Mouse (Mus musculus) bone marrow macrophage, adult 2 months (primary cell): ENCODE data around the gene Eif4a2. TPM values are rescaled to one million over a fixed set of nuclear protein-coding genes. Genes with fewer than 3 reads are reported as not detected.
A peak's percentile ranks its signal among the peaks of the same experiment; 100 is the strongest.

Source experiments
- H3K27ac ChIP-seq: 2 replicates; pipeline ENCODE4 v1.5.1; 2012; ENCODE audit warnings: low read depth, low read length; ENCODE audit not compliant: insufficient read depth
- H3K4me1 ChIP-seq: 2 replicates; pipeline ENCODE4 v1.6.1; 2012; ENCODE audit warnings: low read length; ENCODE audit not compliant: control insufficient read depth, insufficient read depth
- H3K4me3 ChIP-seq: 2 replicates; pipeline ENCODE4 v1.5.1; 2012; ENCODE audit warnings: mild to moderate bottlenecking, low read length, moderate library complexity; ENCODE audit not compliant: insufficient read depth
- CTCF ChIP-seq: IDR thresholded peaks from 2 replicates; pipeline ENCODE4 v1.5.1; 2012; ENCODE audit warnings: low read depth, mild to moderate bottlenecking, low read length, moderate library complexity
- POLR2A ChIP-seq: IDR thresholded peaks from 2 replicates; pipeline ENCODE4 v1.6.1; 2012; ENCODE audit warnings: mild to moderate bottlenecking, low read depth, low read length, borderline replicate concordance
- polyA plus RNA-seq: library from polyadenylated mRNA; stranded (reverse); fragments of >200 nt; gene quantifications from 2 replicates; pipeline ENCODE4 v1.2.4, GENCODE M21; 2012; ENCODE audit not compliant: missing spikeins, insufficient read depth, insufficient read length

The Eif4a2 gene
- polyA plus RNA-seq, 1 experiment: 255 TPM

DNA sequence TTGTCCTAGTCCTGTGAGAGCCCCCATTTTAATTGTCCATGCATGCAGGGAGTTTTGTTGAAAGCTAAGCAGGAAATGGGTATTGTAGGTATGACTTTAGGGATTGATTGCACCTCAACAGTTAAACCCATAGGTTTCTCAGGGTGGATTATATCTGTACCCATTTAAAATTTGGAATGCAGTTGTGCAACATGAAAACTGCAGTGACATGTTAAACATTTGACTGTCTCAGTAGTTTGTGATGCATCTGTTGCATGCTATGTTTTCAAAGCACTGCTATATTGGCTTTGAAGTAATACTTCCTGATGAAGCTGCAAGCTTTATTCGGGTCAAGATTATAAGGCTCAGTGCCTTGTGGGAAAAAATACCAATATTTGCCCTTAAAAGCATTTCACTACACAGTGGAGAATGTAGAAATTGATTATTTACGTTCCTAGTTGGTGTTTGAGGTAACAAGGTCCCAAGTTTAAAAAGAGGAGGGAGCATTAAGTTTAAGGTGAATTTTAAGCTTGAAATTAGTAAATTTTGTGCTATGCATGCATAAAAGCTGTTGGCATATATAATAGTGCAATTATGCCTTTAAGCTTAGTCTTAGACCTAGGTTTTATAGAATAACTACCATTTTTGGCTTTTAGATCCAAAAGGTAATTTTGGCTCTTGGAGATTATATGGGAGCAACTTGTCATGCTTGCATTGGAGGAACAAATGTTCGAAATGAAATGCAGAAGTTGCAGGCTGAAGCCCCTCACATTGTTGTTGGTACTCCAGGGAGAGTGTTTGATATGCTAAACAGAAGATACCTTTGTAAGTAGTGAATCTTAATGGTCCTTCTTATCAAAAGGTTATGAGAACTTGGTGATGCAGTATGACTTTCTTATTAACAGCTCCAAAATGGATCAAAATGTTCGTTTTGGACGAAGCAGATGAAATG, 2.4 kb downstream of the Eif4a2 start:
- H3K27ac ChIP-seq: peak overlapping the region; percentile 17; the same call in 1 of the 2 replicates
- H3K4me1 ChIP-seq: peaks cover 2% of the 10 kb centered on the region
- TF ChIP-seq POLR2A (no peak), CTCF (no peak)
- peak overlapping the region; percentile 99 for H3K4me3 ChIP-seq

DNA sequence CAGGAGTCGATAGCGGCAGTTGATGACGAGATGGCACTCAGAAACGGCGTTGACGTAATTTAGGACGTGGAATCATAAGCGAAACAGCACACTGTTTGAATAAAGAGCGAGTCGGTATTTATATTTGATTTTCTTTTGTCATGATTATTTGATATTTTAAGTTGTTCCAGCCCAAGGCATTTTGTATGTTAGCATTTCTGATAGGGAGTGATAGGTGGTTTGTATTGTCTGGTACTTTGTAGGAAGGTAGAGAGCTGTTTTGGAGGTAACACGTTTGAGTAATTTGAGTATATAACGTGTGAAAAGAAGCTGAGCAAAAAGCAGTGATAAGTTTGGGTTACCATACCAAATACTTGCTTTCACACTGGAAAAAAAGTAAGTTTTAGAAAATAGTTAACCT, 5.1 kb downstream of the Eif4a2 start:
- H3K27ac ChIP-seq: no peak overlapping the region
- no peak overlapping the region for H3K4me3 ChIP-seq
- H3K4me1 ChIP-seq: no peaks in the 10 kb centered on the region
- TF ChIP-seq POLR2A: no peak
- TF ChIP-seq CTCF: no peak

DNA sequence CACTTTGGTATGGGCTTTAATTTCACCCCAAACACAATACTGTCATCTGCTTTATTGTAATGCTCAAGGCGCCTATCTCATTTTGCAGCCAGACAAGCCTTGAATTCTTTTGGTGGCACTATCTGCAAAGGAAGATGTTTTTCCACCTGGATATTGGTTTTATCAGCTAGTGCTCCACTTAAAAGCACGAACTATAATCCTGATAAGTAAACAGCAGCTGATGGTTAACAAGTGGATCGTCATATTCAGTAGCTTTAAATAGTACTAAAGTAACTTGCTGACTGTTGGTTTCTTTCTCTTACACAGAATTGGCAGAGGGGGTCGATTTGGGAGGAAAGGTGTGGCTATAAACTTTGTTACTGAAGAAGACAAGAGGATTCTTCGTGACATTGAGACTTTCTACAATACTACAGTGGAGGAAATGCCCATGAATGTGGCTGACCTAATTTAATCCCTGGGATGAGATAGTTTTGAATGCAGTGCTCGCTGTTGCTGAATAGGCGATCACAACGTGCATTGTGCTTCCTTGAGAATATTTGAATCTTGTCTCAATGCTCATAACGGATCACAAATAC, 5.7 kb downstream of the Eif4a2 start:
- no peak overlapping the region for H3K4me3 ChIP-seq
- TF ChIP-seq CTCF (no peak), POLR2A (no peak)
- no peak overlapping the region for H3K27ac ChIP-seq
- H3K4me1 ChIP-seq: no peaks in the 10 kb centered on the region

DNA sequence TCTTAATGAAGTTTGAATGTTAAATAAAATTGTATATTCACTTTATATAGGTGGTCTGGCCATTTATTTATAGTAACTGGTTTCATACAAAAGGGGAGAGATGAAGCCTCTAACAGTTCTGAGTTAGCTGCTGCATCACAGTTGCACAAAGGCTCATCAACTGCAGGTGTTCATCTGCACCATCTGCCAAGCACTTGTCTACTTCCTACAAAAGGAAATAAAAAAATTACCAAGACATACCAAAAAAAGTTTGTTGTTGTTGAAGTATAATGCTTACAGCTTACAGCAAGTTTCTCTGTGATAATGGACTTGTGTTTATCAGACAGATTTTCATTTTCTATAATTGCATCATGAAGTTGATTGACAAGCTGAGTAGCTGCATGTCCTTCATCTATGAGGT, 6.7 kb downstream of the Eif4a2 start:
- Histone ChIP-seq H3K4me1 (no peaks in the 10 kb centered on the region), H3K27ac (no peak overlapping the region), H3K4me3 (no peak overlapping the region)
- TF ChIP-seq CTCF (no peak), POLR2A (no peak)

DNA sequence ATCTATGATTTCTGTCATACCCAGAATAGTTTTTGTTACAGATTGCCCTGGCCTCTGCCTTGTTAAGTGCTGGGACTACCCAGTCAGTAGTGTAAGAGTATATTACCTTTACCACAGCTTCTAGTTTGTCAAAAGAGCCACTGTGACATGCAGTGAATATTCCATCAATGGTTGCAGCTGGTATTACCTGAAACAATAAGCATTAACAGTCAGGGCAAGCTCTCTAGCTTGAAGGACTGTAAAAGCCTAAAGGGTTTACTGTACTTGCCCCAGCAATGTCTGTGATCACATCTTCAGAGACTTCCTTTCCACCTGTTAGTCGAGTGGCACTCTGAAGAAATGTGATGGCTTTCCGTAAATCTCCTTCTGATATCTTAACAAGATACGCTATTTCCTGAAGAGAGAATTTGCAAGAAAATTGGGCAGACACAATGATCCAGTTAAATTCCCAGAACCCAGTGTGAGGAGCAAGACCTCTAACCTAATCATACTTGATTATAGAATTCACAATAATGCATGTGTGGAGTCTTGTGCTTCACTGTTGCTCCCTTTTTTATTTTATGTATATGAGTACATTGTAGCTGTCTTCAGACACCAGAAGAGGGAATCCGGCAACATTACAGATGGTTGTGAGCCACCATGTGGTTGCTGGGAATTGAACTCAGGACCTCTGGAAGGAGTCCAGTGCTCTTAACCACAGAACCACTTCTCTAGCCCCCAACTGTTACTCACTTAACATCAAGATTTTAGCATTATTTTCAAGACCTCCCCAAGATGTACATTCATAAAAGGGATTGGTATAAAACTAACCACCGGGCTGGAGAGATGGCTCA, 7.3 kb downstream of the Eif4a2 start:
- H3K27ac ChIP-seq: no peak overlapping the region
- TF ChIP-seq POLR2A (no peak), CTCF (no peak)

DNA sequence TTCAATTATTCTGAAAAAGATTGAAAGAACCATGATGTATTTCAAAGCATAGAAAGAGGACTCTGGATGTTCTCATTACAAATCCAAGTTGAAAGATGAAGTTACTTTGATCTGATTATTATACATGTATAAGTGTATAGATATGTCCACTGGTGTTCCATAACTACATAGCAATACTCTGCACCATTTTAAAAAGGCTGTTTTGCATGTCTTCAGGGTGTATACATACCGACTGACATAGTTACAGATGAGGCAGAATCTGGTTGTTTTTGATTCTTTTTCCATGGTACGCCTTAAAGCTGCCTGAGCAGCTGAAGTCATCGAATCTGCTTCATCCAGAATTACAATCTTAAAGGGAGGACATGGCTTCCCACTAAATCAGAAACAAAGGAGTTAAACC, 8.2 kb downstream of the Eif4a2 start:
- no peak for TF ChIP-seq POLR2A
- TF ChIP-seq CTCF: no peak
- no peak overlapping the region for H3K27ac ChIP-seq
- no peak overlapping the region for H3K4me3 ChIP-seq
- no peaks in the 10 kb centered on the region for H3K4me1 ChIP-seq

More for the DNA sequence above, 7.3 kb downstream of the Eif4a2 start:
- H3K4me3 ChIP-seq: no peak overlapping the region
- no peaks in the 10 kb centered on the region for H3K4me1 ChIP-seq

DNA sequence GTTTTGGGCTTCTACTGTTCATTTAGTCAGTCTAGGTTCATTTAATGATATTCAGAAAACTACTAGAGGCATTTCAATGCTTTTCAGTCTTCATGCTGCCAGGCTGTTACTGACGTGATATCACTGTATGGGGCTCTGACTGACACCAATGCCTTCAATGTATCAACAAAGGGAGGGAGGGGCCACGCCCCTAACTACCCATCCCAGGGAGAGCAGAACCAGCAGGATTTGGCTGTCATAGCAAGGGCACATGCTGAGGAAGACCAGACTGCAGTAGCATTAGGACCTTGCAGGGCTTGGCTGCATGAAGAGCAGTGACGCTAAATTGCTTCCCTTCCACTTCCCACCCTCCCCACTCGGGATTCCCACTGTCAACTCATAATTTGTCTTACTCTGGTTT, 9.9 kb downstream of the Eif4a2 start:
- no peak overlapping the region for H3K27ac ChIP-seq
- no peak for TF ChIP-seq POLR2A
- no peak for TF ChIP-seq CTCF

DNA sequence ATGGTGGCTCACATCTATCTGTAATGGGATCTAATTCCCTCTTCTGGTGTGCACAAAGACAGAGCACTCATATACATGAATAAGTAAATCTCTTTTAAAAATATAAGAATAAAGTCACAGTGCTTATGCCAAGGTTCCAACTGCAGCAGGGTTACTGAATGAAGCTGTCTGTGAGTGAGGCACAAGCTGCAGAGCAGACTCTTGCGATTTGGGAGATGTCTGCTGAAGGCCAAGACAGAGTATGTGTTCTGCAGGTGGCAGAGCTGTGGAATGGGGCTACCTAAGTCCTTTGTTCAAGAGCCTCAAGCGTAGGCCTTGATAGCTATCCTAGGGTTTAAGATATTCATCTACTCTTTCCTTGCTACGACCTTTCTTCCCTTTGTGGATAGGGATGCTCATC, 15.2 kb downstream of the Eif4a2 start:
- Histone ChIP-seq H3K4me1 (peaks cover 4% of the 10 kb centered on the region), H3K27ac (no peak overlapping the region), H3K4me3 (no peak overlapping the region)
- TF ChIP-seq CTCF (no peak), POLR2A (no peak)

More for the DNA sequence above, 9.9 kb downstream of the Eif4a2 start:
- Histone ChIP-seq H3K4me3 (no peak overlapping the region), H3K4me1 (no peaks in the 10 kb centered on the region)

DNA sequence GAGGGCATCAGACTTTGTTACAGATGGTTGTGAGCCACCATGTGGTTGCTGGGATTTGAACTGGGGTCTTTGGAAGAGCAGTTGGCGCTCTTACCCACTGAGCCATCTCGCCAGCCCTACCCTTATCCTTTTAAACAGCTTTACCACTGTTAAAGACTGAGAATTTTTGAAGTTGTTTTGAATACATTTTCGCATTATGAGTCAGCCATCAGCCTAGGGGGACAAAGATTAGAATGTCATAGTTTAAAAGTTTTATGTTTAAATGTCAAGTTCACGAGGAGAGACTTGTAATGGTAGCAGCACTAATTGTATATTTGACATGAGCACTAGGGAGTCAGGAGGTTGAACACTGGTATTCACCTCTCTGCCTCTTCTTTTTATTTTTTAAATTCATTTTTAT, 15.9 kb downstream of the Eif4a2 start:
- Histone ChIP-seq H3K4me1 (peaks cover 4% of the 10 kb centered on the region), H3K4me3 (no peak overlapping the region), H3K27ac (no peak overlapping the region)
- TF ChIP-seq POLR2A (no peak), CTCF (no peak)

DNA sequence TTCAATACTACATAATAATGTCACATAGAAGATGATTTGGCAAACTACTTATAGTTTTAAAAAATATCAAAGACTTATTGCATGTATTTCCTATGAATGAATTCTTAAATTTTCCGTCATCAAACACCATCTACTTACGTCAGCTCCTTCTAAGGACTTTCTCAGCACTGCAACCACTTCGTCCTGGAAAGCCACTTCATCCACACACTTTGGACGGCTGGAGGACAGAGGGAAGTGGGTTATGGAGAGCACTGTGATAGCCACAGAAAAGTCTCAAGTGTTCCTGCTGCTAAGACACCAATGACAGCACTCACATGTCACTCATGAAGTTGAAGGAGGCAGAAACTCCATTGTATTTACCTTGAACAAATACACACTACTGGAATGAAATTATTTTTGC, 17.2 kb downstream of the Eif4a2 start:
- TF ChIP-seq CTCF (no peak), POLR2A (no peak)
- no peak overlapping the region for H3K27ac ChIP-seq
- peaks cover 12% of the 10 kb centered on the region for H3K4me1 ChIP-seq
- no peak overlapping the region for H3K4me3 ChIP-seq
